Mouse (Mus musculus): ENCODE data around the gene Cpsf4.

- TF ChIP-seq CTCF (IDR thresholded peaks at IDR 0.05; ENCODE audit: low read depth) = no peak
- no peak for TF ChIP-seq EP300 (IDR thresholded peaks at IDR 0.05; ENCODE audit: low read depth)
These were observed 2.3 kb upstream of the Cpsf4 start for GRCm38 (mm10) chr5:145164710-145165109.
